In genomic region chr5:124233144-124233465, GRCm38 (mm10) we compare ENCODE assay signal across 13 mouse cellular contexts. TPM values are rescaled to one million over a fixed set of nuclear protein-coding genes. Genes with fewer than 3 reads are reported as not detected.
DNase-seq lines count a peak whose midpoint lies in the region; ATAC-seq lines count a peak whose summit lies in the region.
"Had no signal": no experiment of that assay in that cellular context is flagged by ENCODE, and none has a peak within 500 bp of the region (broad histone marks: within the 10 kb centered on the region; RNA-seq: fewer than 3 reads in every experiment).

No protein-coding gene starts in this region.

- no peak for DNase-seq in heart, adult 8-10 months (ENCODE audit: low spot score)
- no peak for DNase-seq in lung, postnatal 36 days
- DNase-seq in thymus, postnatal 4 days: peak; percentile 74
- DNase-seq in kidney, adult 9 months: no peak
- DNase-seq in cerebellum, adult 11-12 months: no peak
- DNase-seq: embryo, embryonic 11 days; spleen, adult 18-20 months had no signal

- H3K9ac ChIP-seq in heart, embryonic 12.5 days: no peak overlapping the region
- H3K9ac ChIP-seq in lung, embryonic 15.5 days: no peak overlapping the region
- H3K9ac ChIP-seq in liver, embryonic 16.5 days (ENCODE audit: low read depth, low read length): no peak overlapping the region
- H3K9ac ChIP-seq: limb, embryonic 12.5 days; neural tube, embryonic 15.5 days had no signal

- H3K36me3 ChIP-seq in heart, embryonic 12.5 days: peaks cover 5% of the 10 kb centered on the region; the same call in 1 of the 2 replicates
- H3K36me3 ChIP-seq in lung, embryonic 15.5 days: no peaks in the 10 kb centered on the region; the same call in 1 of the 2 replicates
- H3K36me3 ChIP-seq in liver, embryonic 16.5 days (ENCODE audit: control insufficient read depth, insufficient read depth): no peaks in the 10 kb centered on the region
- H3K36me3 ChIP-seq: limb, embryonic 12.5 days; neural tube, embryonic 15.5 days had no signal

- H3K27ac ChIP-seq in heart, embryonic 12.5 days (ENCODE audit: poor library complexity, severe bottlenecking): peak overlapping the region; percentile 95
- H3K27ac ChIP-seq in lung, embryonic 15.5 days: peak overlapping the region; percentile 17; the same call in 1 of the 2 replicates
- H3K27ac ChIP-seq in liver, embryonic 16.5 days (ENCODE audit: low read length): peak overlapping the region; percentile 87
- H3K27ac ChIP-seq: limb, embryonic 12.5 days; neural tube, embryonic 15.5 days had no signal

- 68% methylated on average over 8 of the region's 8 CpGs for WGBS in heart, embryonic 12.5 days
- WGBS in lung, embryonic 15.5 days: 66% methylated on average over 8 of the region's 8 CpGs
- 75% methylated on average over 8 of the region's 8 CpGs for WGBS in liver, embryonic 16.5 days (ENCODE audit: insufficient replicate concordance)

- no peak overlapping the region for H3K4me3 ChIP-seq in heart, embryonic 12.5 days
- H3K4me3 ChIP-seq in lung, embryonic 15.5 days: no peak overlapping the region
- H3K4me3 ChIP-seq in liver, embryonic 16.5 days (ENCODE audit: low read depth, low read length): no peak overlapping the region
- H3K4me3 ChIP-seq: limb, embryonic 12.5 days; neural tube, embryonic 15.5 days had no signal

- H3K4me2 ChIP-seq in heart, embryonic 12.5 days: peak overlapping the region; percentile 1; the same call in 1 of the 2 replicates
- no peak overlapping the region for H3K4me2 ChIP-seq in lung, embryonic 15.5 days
- H3K4me2 ChIP-seq in liver, embryonic 16.5 days (ENCODE audit: low read depth, low read length): no peak overlapping the region
- H3K4me2 ChIP-seq: limb, embryonic 12.5 days; neural tube, embryonic 15.5 days had no signal

- no peaks in the 10 kb centered on the region for H3K9me3 ChIP-seq in heart, embryonic 12.5 days (replicated peaks)
- H3K9me3 ChIP-seq in lung, embryonic 15.5 days: no peaks in the 10 kb centered on the region
- H3K9me3 ChIP-seq in liver, embryonic 16.5 days (replicated peaks; ENCODE audit: control insufficient read depth, low read length): no peaks in the 10 kb centered on the region
- H3K9me3 ChIP-seq: limb, embryonic 12.5 days; neural tube, embryonic 15.5 days had no signal

- H3K4me1 ChIP-seq in heart, embryonic 12.5 days (replicated peaks): peaks cover 72% of the 10 kb centered on the region
- peaks cover 29% of the 10 kb centered on the region for H3K4me1 ChIP-seq in lung, embryonic 15.5 days
- H3K4me1 ChIP-seq in liver, embryonic 16.5 days (ENCODE audit: control insufficient read depth, low read depth, low read length): peaks cover 35% of the 10 kb centered on the region

- no peaks in the 10 kb centered on the region for H3K27me3 ChIP-seq in heart, embryonic 12.5 days (replicated peaks)
- H3K27me3 ChIP-seq in lung, embryonic 15.5 days: no peaks in the 10 kb centered on the region
- H3K27me3 ChIP-seq in liver, embryonic 16.5 days (ENCODE audit: control insufficient read depth, insufficient read depth, low read depth, low read length): no peaks in the 10 kb centered on the region
- H3K27me3 ChIP-seq: limb, embryonic 12.5 days; neural tube, embryonic 15.5 days had no signal

- no peak for ATAC-seq in heart, embryonic 12.5 days (ENCODE audit: insufficient number of reproducible peaks, low FRiP score)
- ATAC-seq in lung, embryonic 15.5 days (ENCODE audit: borderline replicate concordance, extremely low read depth, low FRiP score, low TSS enrichment): no peak
- no peak for ATAC-seq in liver, embryonic 16.5 days (ENCODE audit: low read depth)
- ATAC-seq: forebrain, embryonic 14.5 days had no signal

RNA-seq across cellular contexts. Expression of gene Pitpnm2, which starts 16.5 kb away (rescaled TPM):
- polyA plus RNA-seq in heart, embryonic 12.5 days (2016; fragmentation: Nextera tagmentation; extraction: Ambion mirVana): 7.5 and 7.8 TPM in 2 replicates
- total RNA-seq in heart, adult 8-10 months (2022): 10 to 100 TPM; 39.8 to 52.2 (median 44.5) TPM
- 6.2 and 6.7 TPM in 2 replicates for polyA plus RNA-seq in lung, embryonic 15.5 days (2015; fragmentation: Nextera tagmentation; extraction: Ambion mirVana)
- polyA plus RNA-seq in liver, embryonic 16.5 days (2015; fragmentation: Nextera tagmentation; extraction: Ambion mirVana): 1.6 and 1.9 TPM in 2 replicates

Comparison
In these comparisons a context has a peak if more than half of its experiments do, and no peak if none do; other contexts are left out.
1. H3K27ac ChIP-seq: peak in every context shown above with its lines; median percentile 95 in heart, embryonic 12.5 days; 87 in liver, embryonic 16.5 days; 17 in lung, embryonic 15.5 days.